Mouse (Mus musculus) G1E (cell line): Measurements from ENCODE around the gene Pkd2l1.

Experiments used
- CTCF ChIP-seq: IDR thresholded peaks from 2 replicates; pipeline ENCODE4 v1.5.1; 2012; ENCODE audit warnings: low read depth, low read length, inconsistent platforms, mixed read lengths
- GATA1 ChIP-seq: IDR thresholded peaks from 2 replicates; pipeline ENCODE4 v1.6.1; 2012; ENCODE audit warnings: borderline replicate concordance, low read length, inconsistent platforms, mixed read lengths
- GATA2 ChIP-seq: IDR thresholded peaks from 2 replicates; pipeline ENCODE4 v1.6.1; 2012; ENCODE audit warnings: low read depth, low read length, inconsistent platforms, borderline replicate concordance
- POLR2AphosphoS5 ChIP-seq: IDR thresholded peaks from 2 replicates; pipeline ENCODE4 v1.6.1; 2012; ENCODE audit warnings: low read depth, low read length, inconsistent platforms; ENCODE audit not compliant: insufficient replicate concordance
- TAL1 ChIP-seq: conservative IDR thresholded peaks from 2 replicates; pipeline ENCODE4 v1.6.1; 2012; ENCODE audit warnings: low read depth, low read length, inconsistent platforms, mixed read lengths

DNA sequence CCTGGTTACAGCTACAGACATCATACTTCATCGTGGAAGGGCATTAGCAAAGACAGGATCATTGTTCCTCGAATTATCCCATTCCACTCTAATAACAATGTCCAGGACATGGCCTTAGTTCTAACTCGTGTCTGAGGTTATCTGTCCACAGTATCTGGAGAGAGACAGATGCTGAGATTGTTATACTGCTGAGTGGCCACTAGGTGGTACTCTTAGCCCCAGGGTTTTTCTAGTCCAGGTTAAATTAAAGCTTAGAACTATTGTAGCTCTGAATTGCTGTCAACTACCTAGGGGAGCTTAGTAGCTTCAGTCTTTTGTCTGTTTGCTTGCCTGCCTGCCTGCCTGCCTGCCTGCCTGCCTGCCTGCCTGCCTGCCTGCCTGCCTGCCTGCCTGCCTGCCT, 30.7 kb downstream of the Pkd2l1 start:
- peak; percentile 60 for TF ChIP-seq CTCF
- no peak for TF ChIP-seq POLR2AphosphoS5
- no peak for TF ChIP-seq TAL1
- no peak for TF ChIP-seq GATA1
- TF ChIP-seq GATA2 = no peak
